Mouse (Mus musculus) 3134 (cell line): ENCODE data around the gene Ptprm.

Source experiments
- DNase-seq: peaks from one replicate; pipeline ENCODE4 v3.0.0-alpha.2; 2011; ENCODE audit warnings: low spot score; ENCODE audit not compliant: insufficient read length; ENCODE audit errors: extremely low read depth

Gene Ptprm

DNA sequence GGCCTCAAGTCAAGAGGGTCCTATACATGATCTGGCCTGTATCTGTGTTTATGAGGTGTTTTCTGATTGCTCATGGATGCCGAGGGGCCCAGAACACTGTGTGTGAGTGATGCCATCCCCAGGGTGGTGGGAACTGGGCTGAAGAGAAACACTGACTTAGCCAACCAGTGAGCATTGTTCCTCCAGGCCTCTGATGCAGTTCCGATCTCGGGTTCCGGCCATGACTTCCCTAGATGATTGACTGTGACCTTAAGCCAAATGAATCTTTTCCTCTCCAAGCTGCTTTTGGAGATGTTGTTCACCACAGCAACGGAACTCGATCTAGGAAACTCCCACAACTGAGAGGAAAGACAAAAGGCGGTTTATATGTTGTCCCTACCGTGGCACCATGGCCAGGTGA is 9.1 kb downstream of the Ptprm start:
- DNase-seq: no peak

DNA sequence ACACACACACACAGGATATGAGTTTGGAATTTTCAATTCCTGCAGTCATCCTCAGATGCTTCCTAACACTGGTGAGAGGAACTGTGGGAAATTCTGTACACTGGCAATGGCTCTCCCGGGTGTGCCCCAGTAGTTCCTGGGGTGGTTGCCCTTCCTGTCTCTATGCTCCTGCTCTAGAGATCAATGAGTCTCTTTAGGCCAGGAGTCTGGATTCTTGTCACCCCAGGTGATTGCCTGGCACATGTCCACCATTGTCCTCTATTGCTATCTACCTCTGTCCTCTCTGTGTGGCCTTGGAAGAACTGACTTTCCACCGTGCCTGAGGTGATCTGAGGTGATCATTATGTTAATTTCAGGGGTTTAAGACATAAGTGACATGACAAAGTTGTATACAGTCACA is 10.8 kb downstream of the Ptprm start:
- no peak for DNase-seq

DNA sequence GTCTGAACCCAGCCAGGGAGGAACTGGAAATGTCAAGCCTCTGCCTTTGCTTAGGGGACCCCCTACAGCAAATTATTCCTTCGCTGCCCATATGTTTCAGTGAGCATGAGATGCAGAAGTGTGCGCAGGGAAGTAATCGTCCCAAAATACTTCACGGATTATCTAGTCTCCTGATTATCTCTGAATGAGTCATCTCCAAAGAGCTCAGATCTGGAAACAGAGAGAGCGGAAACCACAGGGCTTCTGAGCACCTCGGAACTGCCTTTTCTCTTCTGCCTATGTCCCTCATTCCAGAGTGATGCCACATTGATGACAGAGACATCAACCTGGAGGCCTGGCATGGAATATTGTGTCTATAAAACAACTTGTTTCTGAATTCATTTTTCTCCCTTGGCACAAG is 11.3 kb downstream of the Ptprm start:
- no peak for DNase-seq

DNA sequence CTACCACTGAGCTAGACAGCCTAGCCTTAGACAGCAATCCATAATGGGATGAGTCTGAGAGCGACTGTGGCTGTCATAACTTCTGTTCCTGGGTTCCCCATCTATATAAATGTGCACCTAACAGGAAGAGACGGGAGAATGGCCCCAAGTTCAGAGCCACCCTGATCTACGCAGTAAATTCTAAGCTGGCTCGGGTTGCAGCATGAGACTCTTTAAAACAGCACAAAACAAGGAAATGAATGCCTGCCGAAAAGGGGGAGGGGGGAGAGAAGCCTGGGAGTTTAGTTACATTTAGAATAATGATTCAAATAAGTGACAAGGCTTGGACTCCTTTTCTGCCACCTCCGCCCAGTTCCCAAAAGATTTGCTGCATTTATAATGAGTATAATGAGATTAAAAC is 13.9 kb downstream of the Ptprm start:
- no peak for DNase-seq

DNA sequence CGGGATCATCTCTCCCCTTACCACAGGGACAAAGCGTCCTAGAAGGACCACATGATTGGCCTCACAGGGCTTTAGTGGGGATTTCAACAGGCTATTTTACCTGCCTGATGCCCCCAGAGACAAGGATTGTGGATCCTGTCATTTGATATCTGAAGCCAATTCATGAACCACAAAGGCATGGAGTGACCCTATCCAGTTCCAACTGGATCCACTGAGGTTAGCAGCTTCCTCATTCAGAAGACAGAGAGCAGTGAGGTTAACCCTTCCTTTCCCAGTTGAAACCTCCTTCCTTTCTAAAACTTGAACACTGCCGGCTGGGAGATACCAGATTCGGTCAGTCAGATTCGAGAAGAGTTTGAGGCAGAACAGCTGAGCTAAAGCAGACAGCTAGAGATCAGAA is 14.7 kb downstream of the Ptprm start:
- DNase-seq: no peak

DNA sequence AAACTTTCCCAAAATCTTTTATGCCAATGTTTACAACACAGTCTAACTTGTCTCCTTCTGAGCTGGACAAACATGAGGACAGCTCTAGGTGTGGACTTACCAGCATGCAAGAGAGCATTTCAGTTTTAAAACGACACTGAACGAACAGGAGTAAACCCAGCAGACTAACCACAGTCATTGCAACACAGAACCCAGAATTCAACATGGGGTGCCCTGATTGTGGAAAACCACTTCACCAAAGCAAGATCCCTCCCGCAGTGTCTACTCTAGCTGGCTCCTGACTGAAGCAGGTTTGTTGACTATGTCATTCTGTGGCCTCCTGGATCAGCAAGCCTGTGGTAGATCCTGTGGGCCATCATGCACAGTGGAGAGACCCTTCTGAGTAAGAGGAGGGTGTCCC is 19.9 kb downstream of the Ptprm start:
- DNase-seq: no peak

DNA sequence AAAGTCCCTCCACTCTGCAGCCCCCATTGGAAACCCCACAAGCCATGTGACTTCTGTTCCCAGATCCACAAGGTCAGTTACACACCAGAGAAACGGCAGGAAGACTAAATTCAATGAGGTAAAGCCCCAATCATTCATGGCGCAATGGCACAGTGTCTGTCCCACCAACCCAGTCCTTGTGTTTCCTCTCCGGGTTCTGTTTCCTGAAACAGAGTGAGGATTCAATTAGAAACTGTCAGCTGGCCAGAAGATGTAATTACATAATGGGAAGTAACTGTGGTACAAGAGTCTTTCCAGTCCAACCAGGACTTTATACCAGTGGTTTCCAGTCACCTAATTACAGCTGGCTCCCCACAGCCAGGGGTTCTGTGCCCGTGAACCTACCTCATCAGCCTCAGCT is 24.8 kb downstream of the Ptprm start:
- no peak for DNase-seq

DNA sequence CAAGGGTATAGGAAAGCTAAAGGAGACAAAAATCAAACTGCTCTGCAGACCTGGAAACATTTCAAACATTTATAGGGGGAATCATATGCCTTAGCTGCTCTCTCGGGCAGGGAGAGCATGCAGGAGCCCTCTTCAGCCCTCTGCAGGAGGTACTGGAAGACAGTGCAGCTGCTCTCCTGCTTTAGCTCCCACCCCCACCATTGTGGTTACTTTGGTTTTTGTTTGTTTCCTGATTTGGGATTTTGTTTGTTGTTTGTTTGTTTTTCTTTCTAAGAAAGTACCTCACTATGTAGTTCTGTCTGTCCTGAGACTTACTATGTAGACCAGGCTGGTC is 29.8 kb downstream of the Ptprm start:
- DNase-seq: no peak

DNA sequence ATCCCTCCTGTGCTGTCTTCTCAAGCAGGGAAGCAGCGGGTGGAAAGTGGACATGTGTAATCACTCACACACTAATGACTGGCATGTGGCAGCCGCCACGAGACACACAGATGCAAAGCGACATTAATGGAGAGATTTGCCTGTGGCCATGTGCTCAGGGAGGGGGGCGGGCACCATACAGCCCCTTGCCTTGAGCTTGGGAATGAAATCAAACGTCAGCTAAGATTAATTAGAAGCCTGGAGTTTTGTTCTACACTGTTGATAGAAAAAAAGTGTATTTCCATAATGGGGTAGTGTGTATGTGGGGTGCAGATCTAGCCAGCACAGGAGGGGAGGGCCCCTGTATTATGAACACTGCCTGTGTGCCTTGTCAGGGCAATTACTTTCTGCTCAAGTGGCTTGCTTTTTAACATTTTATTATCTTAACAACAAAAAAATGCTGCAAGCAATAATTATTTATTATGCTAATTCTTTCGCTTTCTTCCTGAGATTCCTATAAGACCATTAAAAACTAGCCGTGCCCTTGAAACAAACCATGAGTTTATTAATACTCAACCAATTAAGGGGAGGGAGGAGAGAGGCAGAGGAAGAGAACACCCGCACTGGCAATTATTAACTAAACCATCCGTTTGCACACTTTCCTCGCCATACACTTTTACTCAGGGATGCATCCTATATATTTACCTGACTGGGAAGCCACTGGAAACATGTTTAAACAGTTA is 30.3 kb downstream of the Ptprm start:
- no peak for DNase-seq

DNA sequence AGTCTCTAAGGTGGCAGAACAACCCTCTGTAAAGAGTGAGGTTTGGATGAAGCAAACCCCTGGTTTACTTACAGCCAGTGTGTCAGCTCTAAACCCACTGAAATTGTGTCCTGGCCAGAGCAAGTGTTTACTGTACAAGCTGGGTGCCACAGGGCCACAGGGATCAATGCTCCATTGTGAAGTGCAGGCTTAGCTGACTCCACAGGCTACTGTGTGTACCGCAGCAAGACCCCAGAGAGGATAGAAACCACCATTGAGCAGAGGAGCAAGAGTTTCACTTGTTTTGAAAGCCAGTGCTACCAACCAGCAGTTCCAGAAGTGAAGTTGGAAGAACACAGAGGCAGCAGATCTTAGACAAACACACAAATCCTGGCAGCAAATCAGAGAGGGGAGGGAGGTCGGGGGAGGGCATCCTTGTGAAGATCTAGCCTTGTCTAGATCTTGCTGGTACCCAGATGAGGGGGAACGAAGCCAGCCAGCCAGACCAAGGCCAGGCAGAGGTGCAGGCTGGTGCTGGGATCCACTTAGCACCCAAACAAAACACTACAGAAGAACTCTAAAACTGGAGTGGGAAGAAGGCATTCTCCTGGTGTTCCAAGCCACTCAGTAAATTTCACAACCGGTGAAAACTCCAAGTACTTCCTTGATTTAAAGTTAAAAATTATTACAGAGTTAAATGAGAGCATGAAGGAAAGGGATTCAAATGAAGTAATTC is 39.6 kb downstream of the Ptprm start:
- no peak for DNase-seq

DNA sequence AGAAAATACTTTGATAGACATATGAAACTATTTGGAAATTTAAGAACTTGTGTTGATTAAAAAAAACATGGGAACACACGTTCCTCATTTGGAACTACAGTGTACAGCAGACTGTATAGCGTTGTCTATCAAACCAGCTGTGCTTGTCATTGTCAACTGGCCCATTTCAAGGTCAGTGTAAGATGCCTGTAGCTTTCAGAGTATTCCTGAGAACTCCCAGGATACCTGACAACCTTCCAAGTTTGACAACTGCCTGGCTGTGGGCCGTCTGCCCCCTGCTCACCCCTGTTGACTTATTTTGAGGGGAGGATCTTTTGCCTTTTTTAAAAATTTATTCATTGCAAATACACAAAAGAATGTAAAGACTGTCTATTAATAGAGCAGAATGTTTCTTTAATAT is 45.8 kb downstream of the Ptprm start:
- no peak for DNase-seq

DNA sequence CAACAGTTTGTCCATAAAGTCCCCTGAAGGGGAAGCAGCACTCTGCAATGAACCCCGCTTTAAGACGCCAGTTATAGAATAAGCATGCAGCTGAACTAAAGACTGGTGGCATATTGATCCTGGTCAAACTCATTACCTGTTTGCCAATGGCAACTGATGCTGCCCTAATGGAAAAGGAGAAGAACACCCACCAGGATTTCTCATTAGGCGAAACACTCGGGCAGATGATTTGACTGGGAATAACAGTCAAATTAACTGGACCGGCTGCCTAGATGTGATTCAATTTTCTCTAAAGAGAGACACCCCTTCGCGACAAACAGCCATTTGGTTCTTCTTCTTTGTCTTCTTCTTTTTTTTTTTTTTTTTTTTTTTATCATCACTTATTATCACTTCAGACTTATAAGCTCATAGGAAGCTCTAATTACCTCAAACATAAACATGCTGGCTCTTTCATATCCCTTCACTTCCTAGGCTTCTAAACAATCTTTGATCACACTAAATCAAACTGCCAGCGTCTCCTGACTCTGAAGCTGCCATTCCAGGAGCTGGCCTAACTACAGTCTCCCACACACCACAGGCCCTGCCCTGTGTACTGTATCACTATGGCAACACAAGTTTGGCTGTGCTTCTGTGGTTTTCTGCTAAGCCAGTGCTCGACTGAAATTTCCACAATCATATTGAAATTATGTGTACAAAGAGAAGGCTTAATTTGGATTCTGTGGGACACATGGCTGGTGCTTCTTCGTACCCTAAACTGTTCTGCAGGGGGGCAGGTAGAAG is 48.0 kb downstream of the Ptprm start:
- peak; percentile 9 for DNase-seq

DNA sequence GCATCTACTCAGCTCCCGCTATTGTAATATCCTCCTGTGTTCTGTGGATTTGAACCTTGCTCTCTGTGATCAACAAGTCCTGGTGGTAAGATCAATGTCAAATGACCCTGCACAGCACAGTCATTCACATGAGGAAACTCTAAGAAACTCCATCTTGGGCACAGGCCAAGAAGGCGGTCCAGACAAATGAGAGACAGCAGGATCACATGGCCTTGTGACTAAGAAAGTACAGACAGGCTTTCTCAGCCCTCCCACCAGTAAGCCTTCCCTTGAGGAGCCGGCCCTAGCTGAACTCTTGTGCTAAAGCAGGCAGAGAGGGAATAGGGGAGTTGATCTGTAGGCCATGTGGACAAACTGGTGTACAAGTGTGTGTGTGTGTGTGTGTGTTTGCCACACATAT is 49.4 kb downstream of the Ptprm start:
- DNase-seq: peak; percentile 34

DNA sequence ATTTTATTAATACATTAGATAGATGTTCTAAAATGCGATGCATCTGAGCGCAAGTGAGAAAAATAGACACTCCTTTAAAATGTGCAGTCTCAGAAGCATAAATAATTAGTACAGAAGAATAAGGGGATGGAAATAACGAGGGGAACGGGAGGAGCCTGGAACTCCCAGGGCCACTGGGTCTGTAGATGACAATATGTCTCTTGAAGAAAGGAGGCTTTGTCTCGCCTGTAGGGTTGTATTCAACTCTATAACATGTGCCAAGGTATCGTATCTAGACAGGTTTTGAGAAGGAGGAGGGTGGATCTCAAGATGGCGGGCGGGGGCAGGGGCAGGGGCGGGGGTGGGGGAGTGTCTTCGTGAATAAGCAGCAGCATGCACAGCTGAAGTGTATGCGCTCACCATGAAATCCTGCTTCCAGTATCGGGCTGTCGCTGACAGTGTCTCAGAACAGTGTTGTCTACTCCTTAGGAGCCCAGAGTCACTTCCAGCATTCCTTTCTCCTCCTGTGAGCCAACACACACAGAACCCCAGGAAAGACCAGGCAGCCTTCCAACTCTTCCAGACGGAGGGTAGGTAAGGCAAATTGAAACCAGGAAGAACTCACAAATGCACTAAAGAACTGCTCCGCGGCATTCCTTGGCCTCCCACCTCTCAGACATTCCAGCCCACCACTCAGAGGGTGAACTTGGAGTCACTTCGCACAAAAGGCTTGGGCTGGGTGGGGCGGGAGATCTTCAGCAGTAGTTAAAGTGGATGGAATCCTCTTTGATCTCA is 50.7 kb downstream of the Ptprm start:
- no peak for DNase-seq

DNA sequence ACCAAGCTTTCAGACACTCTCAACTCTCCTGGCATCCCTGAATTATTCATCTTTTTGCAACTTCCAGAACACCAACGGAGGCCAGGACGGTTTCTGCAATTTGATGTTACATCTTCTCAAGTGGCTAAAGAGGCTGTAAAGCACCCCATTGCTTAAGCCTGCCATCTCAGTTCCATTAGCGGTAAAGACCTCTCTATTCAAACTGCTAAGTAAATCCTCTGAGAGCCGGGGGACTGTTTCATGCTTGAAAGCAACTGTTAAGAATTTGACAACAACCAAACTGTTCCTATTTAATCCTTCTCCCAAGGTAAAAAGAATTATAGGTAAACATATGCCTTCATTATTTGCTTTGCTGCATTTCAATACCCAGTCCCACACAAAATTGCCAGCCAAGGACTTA is 51.7 kb downstream of the Ptprm start:
- DNase-seq: no peak

DNA sequence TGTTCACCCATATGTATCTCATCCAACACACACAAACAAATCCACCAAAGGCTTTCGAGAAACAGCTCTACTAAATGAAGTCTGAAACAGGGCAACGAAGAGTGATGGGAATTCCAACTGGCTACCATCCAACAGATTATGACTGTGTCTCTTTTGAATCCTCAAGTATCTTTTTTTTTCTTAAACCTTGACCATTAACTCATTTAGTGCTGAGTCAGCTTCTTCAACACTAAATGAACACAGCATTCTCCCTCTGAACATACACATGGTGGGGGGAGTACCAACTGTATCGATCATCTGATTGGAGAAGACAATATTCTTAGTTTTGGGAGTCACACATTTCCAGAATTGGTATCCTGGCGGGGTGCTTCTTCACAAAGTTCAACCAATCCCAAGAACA is 52.2 kb downstream of the Ptprm start:
- DNase-seq: no peak

DNA sequence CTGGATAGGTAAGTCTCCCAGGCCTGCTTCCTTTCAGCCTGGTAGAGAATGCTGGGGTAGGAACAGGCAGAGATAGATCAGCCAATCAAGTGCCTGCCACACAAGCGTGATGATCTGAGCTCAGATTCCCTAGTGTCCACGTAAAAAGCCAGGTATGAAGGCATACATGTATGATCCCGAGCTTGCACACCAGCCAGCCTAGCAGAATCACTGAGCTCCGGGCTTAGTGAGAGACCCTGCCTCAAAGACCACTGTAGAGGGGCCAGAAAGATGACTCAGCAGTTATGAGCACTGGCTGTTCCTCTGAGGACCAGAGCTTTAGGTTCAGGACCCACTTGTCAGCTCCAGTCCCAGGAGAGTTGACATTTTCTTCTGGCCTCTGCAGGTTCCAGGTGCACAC is 52.9 kb downstream of the Ptprm start:
- no peak for DNase-seq

DNA sequence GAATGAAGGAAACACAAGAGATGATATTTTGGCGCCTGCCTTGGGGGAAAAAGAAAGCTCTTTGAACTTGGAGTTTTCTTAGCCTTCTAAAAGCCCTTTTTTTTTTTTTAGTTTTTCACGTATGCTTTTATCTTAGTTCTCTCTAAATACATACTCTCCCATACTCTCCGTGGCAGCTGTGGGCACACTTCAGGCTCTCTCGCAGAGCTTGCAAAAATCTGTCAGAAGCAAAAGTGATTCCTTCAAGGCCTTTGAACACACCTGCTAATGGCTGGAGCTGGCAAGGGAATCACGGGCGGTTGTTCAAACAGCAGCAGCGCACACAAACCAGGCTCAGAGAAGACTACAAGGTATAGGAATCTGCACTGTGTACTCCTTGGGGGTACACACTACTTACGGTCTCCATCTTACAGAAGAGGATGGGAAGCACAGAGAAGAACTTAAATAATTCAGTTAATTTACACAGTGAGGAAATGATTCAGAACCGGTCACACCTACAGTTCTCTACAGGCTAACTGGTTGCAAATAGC is 55.9 kb downstream of the Ptprm start:
- no peak for DNase-seq

DNA sequence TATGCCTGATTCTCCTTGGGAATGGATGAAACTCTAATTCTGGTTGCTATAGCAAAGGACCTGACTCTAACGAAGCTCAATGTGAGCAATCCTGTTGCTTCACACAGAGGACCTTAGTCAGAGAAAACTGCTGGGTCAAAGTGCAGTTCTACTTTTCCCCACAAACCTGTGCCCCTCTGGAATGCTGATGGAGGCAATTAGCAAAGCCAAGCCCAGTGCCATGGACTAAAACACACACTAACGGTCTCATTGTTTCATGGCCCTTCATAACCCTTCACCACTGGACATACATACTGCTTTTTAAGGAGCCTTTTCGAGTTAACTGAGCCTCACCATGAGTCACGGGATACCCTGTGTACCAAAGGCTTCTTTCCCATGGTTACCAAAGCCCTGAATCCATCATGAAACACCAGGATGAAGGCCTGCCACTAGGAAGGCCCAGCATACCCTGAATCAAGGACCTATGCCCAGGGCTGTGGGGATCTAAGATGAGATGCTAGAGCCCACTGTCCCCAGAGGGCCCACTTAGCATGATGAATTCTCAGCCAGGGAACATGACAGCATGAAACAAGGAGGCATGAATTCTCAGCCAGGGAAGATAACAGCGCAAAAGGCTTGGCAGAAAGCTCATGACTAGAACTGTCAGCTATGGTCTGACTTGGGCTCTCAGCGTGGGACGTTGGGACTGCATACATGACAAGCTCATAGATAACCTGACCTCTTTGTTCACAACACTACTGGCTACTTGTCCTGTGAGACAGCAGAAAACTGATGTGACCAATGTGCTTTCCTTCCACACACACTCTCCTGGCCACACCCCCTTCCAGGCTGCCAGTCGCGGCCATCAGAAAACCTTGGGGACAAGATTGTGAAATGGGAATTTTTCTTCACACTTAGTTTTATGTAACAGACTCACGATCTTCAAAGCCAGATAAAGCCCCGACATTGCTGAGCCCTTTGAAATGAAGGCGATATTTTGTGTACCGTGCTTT is 57.4 kb downstream of the Ptprm start:
- no peak for DNase-seq
